Mouse (Mus musculus): Measurements from ENCODE around the gene Ece1. TPM values are rescaled to one million over a fixed set of nuclear protein-coding genes. Genes with fewer than 3 reads are reported as not detected.

Ece1 gene
- total RNA-seq, 1 experiment: 99.2 TPM

DNA sequence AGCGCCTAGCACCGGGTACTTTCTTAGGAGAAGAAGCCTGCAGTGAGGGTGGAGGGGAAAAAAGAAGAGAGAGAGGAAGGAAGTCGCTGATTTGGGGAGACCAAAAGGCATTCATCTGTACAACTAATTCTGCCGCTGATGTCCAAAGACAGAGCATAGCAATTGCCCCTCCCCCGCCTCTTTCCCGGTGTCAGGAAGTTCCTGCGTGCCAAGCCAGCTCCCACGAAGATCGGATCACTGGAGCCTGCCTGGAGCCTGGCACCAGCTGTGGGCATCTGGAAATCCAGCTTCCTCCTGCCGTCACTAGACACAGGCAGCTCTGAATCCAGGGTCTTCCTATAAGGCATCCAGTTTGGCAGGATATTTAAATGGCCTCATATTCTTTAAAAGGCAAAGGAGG is 122.2 kb downstream of the Ece1 start:
- in situ Hi-C loops (cut with MboI; ENCODE audit: low sequenced_read_pairs in 2 of 2, unreplicated experiment in 2 of 2): no loop called here
- H3K9ac ChIP-seq (ENCODE audit: insufficient read depth, low read depth, low read length, poor library complexity, severe bottlenecking): no peak overlapping the region
- no peaks in the 10 kb centered on the region for H3K36me3 ChIP-seq (ENCODE audit: control insufficient read depth, insufficient read depth, low read length, poor library complexity, severe bottlenecking)
- H3K4me3 ChIP-seq (ENCODE audit: insufficient read depth in 1 of 2, low read depth in 1 of 2, low read length in 2 of 2, poor library complexity in 1 of 2, severe bottlenecking in 1 of 2): no peak overlapping the region
- no peaks in the 10 kb centered on the region for H3K9me3 ChIP-seq (ENCODE audit: control insufficient read depth, insufficient read depth, low read depth, low read length)
- H3K4me1 ChIP-seq (ENCODE audit: control insufficient read depth in 2 of 2, insufficient read depth in 2 of 2, low read length in 2 of 2, poor library complexity in 1 of 2): no peaks in the 10 kb centered on the region
- H3K27ac ChIP-seq (ENCODE audit: insufficient read depth, low read depth, low read length, poor library complexity, severe bottlenecking): no peak overlapping the region
- DNase-seq (ENCODE audit: low read depth, low spot score): no peak
- no peak for TF ChIP-seq MAFK (IDR thresholded peaks at IDR 0.05; ENCODE audit: insufficient read depth, low read depth, low read length)

DNA sequence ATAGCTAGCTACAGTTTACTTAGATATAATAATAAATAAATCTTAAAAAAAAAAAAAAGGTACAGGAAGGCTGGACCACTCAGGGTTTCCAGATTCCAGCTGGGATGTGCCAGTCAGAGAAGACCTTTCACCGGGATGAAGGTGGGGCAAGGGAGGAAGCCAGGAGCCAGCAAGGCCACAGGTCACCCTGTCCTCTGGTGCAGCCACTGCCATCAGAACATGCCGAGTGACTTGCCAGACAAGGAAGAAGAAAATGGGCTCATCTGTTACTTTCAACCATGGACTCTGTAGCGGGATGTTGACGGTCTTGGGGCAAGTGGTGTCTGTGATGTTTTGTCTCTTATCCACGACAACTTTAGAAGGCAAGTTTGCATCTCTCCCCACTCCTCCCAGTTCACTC is 122.7 kb downstream of the Ece1 start:
- H3K9me3 ChIP-seq (ENCODE audit: control insufficient read depth, insufficient read depth, low read depth, low read length): no peaks in the 10 kb centered on the region
- no peak overlapping the region for H3K4me3 ChIP-seq (ENCODE audit: insufficient read depth in 1 of 2, low read depth in 1 of 2, low read length in 2 of 2, poor library complexity in 1 of 2, severe bottlenecking in 1 of 2)
- H3K9ac ChIP-seq (ENCODE audit: insufficient read depth, low read depth, low read length, poor library complexity, severe bottlenecking): no peak overlapping the region
- TF ChIP-seq HCFC1 (IDR thresholded peaks at IDR 0.05; ENCODE audit: borderline replicate concordance, insufficient read depth, low read length) (no peak), ZNF384 (IDR thresholded peaks at IDR 0.05; ENCODE audit: low read depth, low read length) (no peak), CHD2 (IDR thresholded peaks at IDR 0.05; ENCODE audit: low read depth, low read length) (no peak), MAFK (IDR thresholded peaks at IDR 0.05; ENCODE audit: insufficient read depth, low read depth, low read length) (no peak), ZC3H11A (IDR thresholded peaks at IDR 0.05; ENCODE audit: borderline replicate concordance, low read depth, low read length) (no peak)
- no peak overlapping the region for H3K27ac ChIP-seq (ENCODE audit: insufficient read depth, low read depth, low read length, poor library complexity, severe bottlenecking)
- H3K4me1 ChIP-seq (ENCODE audit: control insufficient read depth in 2 of 2, insufficient read depth in 2 of 2, low read length in 2 of 2, poor library complexity in 1 of 2): no peaks in the 10 kb centered on the region
- in situ Hi-C loops (cut with MboI; ENCODE audit: low sequenced_read_pairs in 2 of 2, unreplicated experiment in 2 of 2): no loop called here
- no peak for DNase-seq (ENCODE audit: low read depth, low spot score)
- no peaks in the 10 kb centered on the region for H3K36me3 ChIP-seq (ENCODE audit: control insufficient read depth, insufficient read depth, low read length, poor library complexity, severe bottlenecking)

DNA sequence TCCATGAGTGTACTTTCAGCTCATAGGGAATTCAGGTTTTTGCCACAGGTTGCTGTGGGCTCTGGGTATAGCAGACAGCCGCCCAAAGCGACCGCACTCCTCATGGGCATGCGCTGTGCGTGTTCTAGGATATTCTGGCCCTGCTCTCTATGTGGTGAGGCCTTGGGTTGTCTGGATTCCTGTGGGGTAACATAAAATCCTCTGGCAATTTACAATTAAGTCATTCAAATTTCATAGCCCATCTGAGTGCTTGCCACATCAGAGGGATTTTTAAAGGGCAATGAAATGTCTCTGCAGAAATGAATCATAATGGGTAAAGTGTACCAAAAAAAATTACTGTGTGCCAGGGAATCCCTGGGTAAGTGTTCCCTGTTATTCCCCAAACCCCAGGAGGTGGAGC is 127.4 kb downstream of the Ece1 start:
- Histone ChIP-seq H3K9ac (ENCODE audit: insufficient read depth, low read depth, low read length, poor library complexity, severe bottlenecking) (no peak overlapping the region), H3K36me3 (ENCODE audit: control insufficient read depth, insufficient read depth, low read length, poor library complexity, severe bottlenecking) (no peaks in the 10 kb centered on the region), H3K9me3 (ENCODE audit: control insufficient read depth, insufficient read depth, low read depth, low read length) (no peaks in the 10 kb centered on the region), H3K4me3 (ENCODE audit: insufficient read depth in 1 of 2, low read depth in 1 of 2, low read length in 2 of 2, poor library complexity in 1 of 2, severe bottlenecking in 1 of 2) (no peak overlapping the region), H3K4me1 (ENCODE audit: control insufficient read depth in 2 of 2, insufficient read depth in 2 of 2, low read length in 2 of 2, poor library complexity in 1 of 2) (no peaks in the 10 kb centered on the region), H3K27ac (ENCODE audit: insufficient read depth, low read depth, low read length, poor library complexity, severe bottlenecking) (no peak overlapping the region)
- DNase-seq (ENCODE audit: low read depth, low spot score): no peak
- in situ Hi-C loops (cut with MboI; ENCODE audit: low sequenced_read_pairs in 2 of 2, unreplicated experiment in 2 of 2): no loop called here
- no peak for TF ChIP-seq HCFC1 (IDR thresholded peaks at IDR 0.05; ENCODE audit: borderline replicate concordance, insufficient read depth, low read length)
- TF ChIP-seq CHD2 (IDR thresholded peaks at IDR 0.05; ENCODE audit: low read depth, low read length): no peak
- TF ChIP-seq ZNF384 (IDR thresholded peaks at IDR 0.05; ENCODE audit: low read depth, low read length): no peak
- no peak for TF ChIP-seq MAFK (IDR thresholded peaks at IDR 0.05; ENCODE audit: insufficient read depth, low read depth, low read length)
- TF ChIP-seq ZC3H11A (IDR thresholded peaks at IDR 0.05; ENCODE audit: borderline replicate concordance, low read depth, low read length): no peak

DNA sequence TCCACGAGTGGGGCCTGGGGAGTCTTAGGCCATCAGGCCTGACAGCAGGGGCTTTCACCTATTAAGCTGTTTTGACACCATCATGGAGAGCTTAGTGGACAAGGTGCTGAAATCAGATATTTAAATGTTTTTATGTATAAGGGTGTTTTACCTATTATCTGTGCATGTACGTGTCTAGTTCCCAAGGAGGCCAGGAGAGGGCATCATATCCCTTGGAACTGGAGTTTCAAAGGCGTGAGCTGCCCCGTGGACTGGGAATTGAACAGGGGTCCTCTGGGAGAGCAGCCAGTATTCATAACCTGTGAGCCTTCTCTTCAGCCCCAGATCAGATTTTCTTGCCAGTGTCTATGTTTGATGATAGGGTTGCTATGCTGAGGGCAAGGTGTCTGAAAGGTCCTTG is 128.4 kb downstream of the Ece1 start:
- Histone ChIP-seq H3K4me1 (ENCODE audit: control insufficient read depth in 2 of 2, insufficient read depth in 2 of 2, low read length in 2 of 2, poor library complexity in 1 of 2) (no peaks in the 10 kb centered on the region; a peak in 1 of 4 replicates), H3K9ac (ENCODE audit: insufficient read depth, low read depth, low read length, poor library complexity, severe bottlenecking) (no peak overlapping the region), H3K36me3 (ENCODE audit: control insufficient read depth, insufficient read depth, low read length, poor library complexity, severe bottlenecking) (no peaks in the 10 kb centered on the region), H3K9me3 (ENCODE audit: control insufficient read depth, insufficient read depth, low read depth, low read length) (no peaks in the 10 kb centered on the region), H3K27ac (ENCODE audit: insufficient read depth, low read depth, low read length, poor library complexity, severe bottlenecking) (no peak overlapping the region), H3K4me3 (ENCODE audit: insufficient read depth in 1 of 2, low read depth in 1 of 2, low read length in 2 of 2, poor library complexity in 1 of 2, severe bottlenecking in 1 of 2) (no peak overlapping the region)
- TF ChIP-seq ZC3H11A (IDR thresholded peaks at IDR 0.05; ENCODE audit: borderline replicate concordance, low read depth, low read length): no peak
- TF ChIP-seq HCFC1 (IDR thresholded peaks at IDR 0.05; ENCODE audit: borderline replicate concordance, insufficient read depth, low read length): no peak
- TF ChIP-seq MAFK (IDR thresholded peaks at IDR 0.05; ENCODE audit: insufficient read depth, low read depth, low read length): no peak
- TF ChIP-seq CHD2 (IDR thresholded peaks at IDR 0.05; ENCODE audit: low read depth, low read length): no peak
- no peak for TF ChIP-seq ZNF384 (IDR thresholded peaks at IDR 0.05; ENCODE audit: low read depth, low read length)
- in situ Hi-C loops (cut with MboI; ENCODE audit: low sequenced_read_pairs in 2 of 2, unreplicated experiment in 2 of 2): no loop called here
- DNase-seq (ENCODE audit: low read depth, low spot score): no peak

DNA sequence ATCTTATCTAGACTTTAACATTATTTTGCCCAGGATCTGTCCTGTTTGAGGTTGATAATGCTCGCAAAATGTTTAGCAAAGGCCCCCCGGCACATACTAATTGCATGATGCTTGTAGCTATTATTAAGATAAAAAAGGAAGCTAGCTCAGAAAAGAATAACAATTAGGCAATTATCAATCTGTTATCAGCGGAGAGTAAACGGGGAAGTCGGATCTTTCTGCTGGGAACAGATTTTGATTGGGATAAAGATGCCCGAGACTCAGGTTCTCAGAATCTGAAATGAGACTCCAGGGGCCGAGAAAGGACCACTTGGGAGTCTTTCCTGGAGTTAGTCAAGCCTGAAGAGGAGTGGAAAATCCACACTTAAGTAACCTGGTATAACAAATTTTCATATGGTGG is 129.2 kb downstream of the Ece1 start:
- no peak overlapping the region for H3K9ac ChIP-seq (ENCODE audit: insufficient read depth, low read depth, low read length, poor library complexity, severe bottlenecking)
- TF ChIP-seq ZNF384 (IDR thresholded peaks at IDR 0.05; ENCODE audit: low read depth, low read length) (no peak), MAFK (IDR thresholded peaks at IDR 0.05; ENCODE audit: insufficient read depth, low read depth, low read length) (no peak), CHD2 (IDR thresholded peaks at IDR 0.05; ENCODE audit: low read depth, low read length) (no peak), ZC3H11A (IDR thresholded peaks at IDR 0.05; ENCODE audit: borderline replicate concordance, low read depth, low read length) (no peak), HCFC1 (IDR thresholded peaks at IDR 0.05; ENCODE audit: borderline replicate concordance, insufficient read depth, low read length) (no peak)
- in situ Hi-C loops (cut with MboI; ENCODE audit: low sequenced_read_pairs in 2 of 2, unreplicated experiment in 2 of 2): no loop called here

More for the DNA sequence above, 129.2 kb downstream of the Ece1 start:
- Histone ChIP-seq H3K4me3 (ENCODE audit: insufficient read depth in 1 of 2, low read depth in 1 of 2, low read length in 2 of 2, poor library complexity in 1 of 2, severe bottlenecking in 1 of 2) (no peak overlapping the region), H3K27ac (ENCODE audit: insufficient read depth, low read depth, low read length, poor library complexity, severe bottlenecking) (no peak overlapping the region), H3K9me3 (ENCODE audit: control insufficient read depth, insufficient read depth, low read depth, low read length) (no peaks in the 10 kb centered on the region), H3K36me3 (ENCODE audit: control insufficient read depth, insufficient read depth, low read length, poor library complexity, severe bottlenecking) (peaks cover 2% of the 10 kb centered on the region; the same call in 1 of the 2 replicates), H3K4me1 (ENCODE audit: control insufficient read depth in 2 of 2, insufficient read depth in 2 of 2, low read length in 2 of 2, poor library complexity in 1 of 2) (peaks cover 0 to 2% of the 10 kb centered on the region in 2 experiments; a peak in 1 of 4 replicates)
- DNase-seq (ENCODE audit: low read depth, low spot score): no peak
